Mouse (Mus musculus) heart, adult 2 months (tissue): ENCODE data around the gene Cnot11.

Source experiments
- CTCF ChIP-seq: fragments of 200-600 bp; IDR thresholded peaks from 2 replicates; pipeline ENCODE4 v1.8.1; 2022; ENCODE audit warnings: antibody characterized with exemption, mild to moderate bottlenecking, moderate library complexity
- EP300 ChIP-seq: fragments of 200-500 bp; IDR thresholded peaks from 2 replicates; pipeline ENCODE4 v1.6.1; 2011; ENCODE audit warnings: low read depth, low read length, control low read depth; ENCODE audit not compliant: insufficient read depth
- POLR2A ChIP-seq: fragments of 200-500 bp; IDR thresholded peaks from 2 replicates; pipeline ENCODE4 v1.6.1; 2011; ENCODE audit warnings: mild to moderate bottlenecking, low read depth, low read length, control low read depth; ENCODE audit not compliant: insufficient read depth

GRCm38 (mm10) chr1:39564603-39565002, 29.8 kb downstream of the Cnot11 start:
- TF ChIP-seq CTCF (no peak), POLR2A (no peak), EP300 (no peak)
